Mouse (Mus musculus): ENCODE measurements around the gene Eya4. TPM values are rescaled to one million over a fixed set of nuclear protein-coding genes. Genes with fewer than 3 reads are reported as not detected.

Gene Eya4
- total and polyA plus RNA-seq, 2 experiments = 0.11 to 0.28 TPM

- no peak overlapping the region for H3K9ac ChIP-seq (ENCODE audit: low read depth, low read length)
Measured at GRCm38 (mm10) chr10:23327651-23328050, 22.9 kb downstream of the Eya4 start.

GRCm38 (mm10) chr10:23322275-23322674 lies 28.3 kb downstream of the Eya4 start:
- Histone ChIP-seq H3K79me2 (ENCODE audit: control insufficient read depth, insufficient read depth, low read length) (no peaks in the 10 kb centered on the region), H3K9ac (ENCODE audit: low read depth, low read length) (no peak overlapping the region), H3K27ac (replicated peaks; ENCODE audit: insufficient read depth, low read depth, low read length) (no peak overlapping the region), H3K36me3 (ENCODE audit: control insufficient read depth, insufficient read depth, low read length) (no peaks in the 10 kb centered on the region), H3K27me3 (ENCODE audit: control insufficient read depth, insufficient read depth, low read length) (no peaks in the 10 kb centered on the region), H3K4me1 (ENCODE audit: control insufficient read depth, insufficient read depth, low read length) (no peaks in the 10 kb centered on the region), H3K4me3 (ENCODE audit: insufficient read depth, low read depth, low read length) (no peak overlapping the region)
- TF ChIP-seq POLR2A (IDR thresholded peaks at IDR 0.05; ENCODE audit: extremely low read depth, insufficient read depth, low read length) (no peak), CTCF (IDR thresholded peaks at IDR 0.05; ENCODE audit: low read depth, low read length) (no peak)
- no peak for DNase-seq (ENCODE audit: extremely low read depth, low read depth, low spot score)
- 90% methylated on average over 4 of the region's 4 CpGs for WGBS

More at GRCm38 (mm10) chr10:23327651-23328050, 22.9 kb downstream of the Eya4 start:
- no peak for TF ChIP-seq POLR2A (IDR thresholded peaks at IDR 0.05; ENCODE audit: extremely low read depth, insufficient read depth, low read length)
- no peak for TF ChIP-seq CTCF (IDR thresholded peaks at IDR 0.05; ENCODE audit: low read depth, low read length)
- Histone ChIP-seq H3K79me2 (ENCODE audit: control insufficient read depth, insufficient read depth, low read length) (no peaks in the 10 kb centered on the region), H3K4me3 (ENCODE audit: insufficient read depth, low read depth, low read length) (no peak overlapping the region), H3K27me3 (ENCODE audit: control insufficient read depth, insufficient read depth, low read length) (no peaks in the 10 kb centered on the region), H3K36me3 (ENCODE audit: control insufficient read depth, insufficient read depth, low read length) (no peaks in the 10 kb centered on the region), H3K4me1 (ENCODE audit: control insufficient read depth, insufficient read depth, low read length) (no peaks in the 10 kb centered on the region), H3K27ac (replicated peaks; ENCODE audit: insufficient read depth, low read depth, low read length) (no peak overlapping the region)
- no peak for DNase-seq (ENCODE audit: extremely low read depth, low read depth, low spot score)
- WGBS = 77% methylated on average over 6 of the region's 6 CpGs

GRCm38 (mm10) chr10:23295616-23296015 lies 55.0 kb downstream of the Eya4 start:
- TF ChIP-seq CTCF (IDR thresholded peaks at IDR 0.05; ENCODE audit: low read depth, low read length) (no peak), POLR2A (IDR thresholded peaks at IDR 0.05; ENCODE audit: extremely low read depth, insufficient read depth, low read length) (no peak)
- no peaks in the 10 kb centered on the region for H3K36me3 ChIP-seq (ENCODE audit: control insufficient read depth, insufficient read depth, low read length)
- no peaks in the 10 kb centered on the region for H3K4me1 ChIP-seq (ENCODE audit: control insufficient read depth, insufficient read depth, low read length)
- H3K9ac ChIP-seq (ENCODE audit: low read depth, low read length) = no peak overlapping the region
- no peak overlapping the region for H3K27ac ChIP-seq (replicated peaks; ENCODE audit: insufficient read depth, low read depth, low read length)
- H3K79me2 ChIP-seq (ENCODE audit: control insufficient read depth, insufficient read depth, low read length) = no peaks in the 10 kb centered on the region
- no peak for DNase-seq (ENCODE audit: extremely low read depth, low read depth, low spot score)
- no peaks in the 10 kb centered on the region for H3K27me3 ChIP-seq (ENCODE audit: control insufficient read depth, insufficient read depth, low read length)
- H3K4me3 ChIP-seq (ENCODE audit: insufficient read depth, low read depth, low read length) = no peak overlapping the region
- WGBS = 59% methylated on average over 3 of the region's 3 CpGs

- Histone ChIP-seq H3K9ac (ENCODE audit: low read depth, low read length) (no peak overlapping the region), H3K4me3 (ENCODE audit: insufficient read depth, low read depth, low read length) (no peak overlapping the region), H3K4me1 (ENCODE audit: control insufficient read depth, insufficient read depth, low read length) (no peaks in the 10 kb centered on the region), H3K27ac (replicated peaks; ENCODE audit: insufficient read depth, low read depth, low read length) (no peak overlapping the region), H3K27me3 (ENCODE audit: control insufficient read depth, insufficient read depth, low read length) (no peaks in the 10 kb centered on the region), H3K79me2 (ENCODE audit: control insufficient read depth, insufficient read depth, low read length) (no peaks in the 10 kb centered on the region), H3K36me3 (ENCODE audit: control insufficient read depth, insufficient read depth, low read length) (no peaks in the 10 kb centered on the region)
- DNase-seq (ENCODE audit: extremely low read depth, low read depth, low spot score) = no peak
- TF ChIP-seq POLR2A (IDR thresholded peaks at IDR 0.05; ENCODE audit: extremely low read depth, insufficient read depth, low read length) = no peak
- no peak for TF ChIP-seq CTCF (IDR thresholded peaks at IDR 0.05; ENCODE audit: low read depth, low read length)
- WGBS = 85% methylated on average over 7 of the region's 7 CpGs
Measured at GRCm38 (mm10) chr10:23292495-23292894, 58.1 kb downstream of the Eya4 start.

- DNase-seq (ENCODE audit: extremely low read depth, low read depth, low spot score) = no peak
- Histone ChIP-seq H3K79me2 (ENCODE audit: control insufficient read depth, insufficient read depth, low read length) (no peaks in the 10 kb centered on the region), H3K9ac (ENCODE audit: low read depth, low read length) (no peak overlapping the region), H3K4me3 (ENCODE audit: insufficient read depth, low read depth, low read length) (no peak overlapping the region), H3K27ac (replicated peaks; ENCODE audit: insufficient read depth, low read depth, low read length) (no peak overlapping the region), H3K36me3 (ENCODE audit: control insufficient read depth, insufficient read depth, low read length) (no peaks in the 10 kb centered on the region), H3K4me1 (ENCODE audit: control insufficient read depth, insufficient read depth, low read length) (no peaks in the 10 kb centered on the region), H3K27me3 (ENCODE audit: control insufficient read depth, insufficient read depth, low read length) (no peaks in the 10 kb centered on the region)
- TF ChIP-seq CTCF (IDR thresholded peaks at IDR 0.05; ENCODE audit: low read depth, low read length) (no peak), POLR2A (IDR thresholded peaks at IDR 0.05; ENCODE audit: extremely low read depth, insufficient read depth, low read length) (no peak)
- 76% methylated on average over 3 of the region's 3 CpGs for WGBS
Measured at GRCm38 (mm10) chr10:23277371-23277770, 73.2 kb downstream of the Eya4 start.

GRCm38 (mm10) chr10:23271050-23271621 lies 79.5 kb downstream of the Eya4 start:
- 81% methylated on average over 9 of the region's 9 CpGs for WGBS
- Histone ChIP-seq H3K4me1 (ENCODE audit: control insufficient read depth, insufficient read depth, low read length) (no peaks in the 10 kb centered on the region), H3K27me3 (ENCODE audit: control insufficient read depth, insufficient read depth, low read length) (no peaks in the 10 kb centered on the region)

More at GRCm38 (mm10) chr10:23271050-23271621, 79.5 kb downstream of the Eya4 start:
- TF ChIP-seq POLR2A (IDR thresholded peaks at IDR 0.05; ENCODE audit: extremely low read depth, insufficient read depth, low read length) = no peak
- Histone ChIP-seq H3K36me3 (ENCODE audit: control insufficient read depth, insufficient read depth, low read length) (no peaks in the 10 kb centered on the region), H3K27ac (replicated peaks; ENCODE audit: insufficient read depth, low read depth, low read length) (no peak overlapping the region), H3K4me3 (ENCODE audit: insufficient read depth, low read depth, low read length) (no peak overlapping the region), H3K9ac (ENCODE audit: low read depth, low read length) (no peak overlapping the region), H3K79me2 (ENCODE audit: control insufficient read depth, insufficient read depth, low read length) (no peaks in the 10 kb centered on the region)
- DNase-seq (ENCODE audit: extremely low read depth, low read depth, low spot score) = no peak

Measured in liver, adult 2 months (tissue).